Mouse (Mus musculus): ENCODE measurements at regions not wholly inside any gene's neighbourhood (a gene's known extent, or its start where the extent isn't known, plus 50 kb on each side); places are given as distances from the start of the nearest gene placed in this dataset.
"Not testable (repeated sequence)": the region's sequence is repeated elsewhere in the genome, so short reads cannot be mapped to it uniquely, and the experiment has no call there.

DNA sequence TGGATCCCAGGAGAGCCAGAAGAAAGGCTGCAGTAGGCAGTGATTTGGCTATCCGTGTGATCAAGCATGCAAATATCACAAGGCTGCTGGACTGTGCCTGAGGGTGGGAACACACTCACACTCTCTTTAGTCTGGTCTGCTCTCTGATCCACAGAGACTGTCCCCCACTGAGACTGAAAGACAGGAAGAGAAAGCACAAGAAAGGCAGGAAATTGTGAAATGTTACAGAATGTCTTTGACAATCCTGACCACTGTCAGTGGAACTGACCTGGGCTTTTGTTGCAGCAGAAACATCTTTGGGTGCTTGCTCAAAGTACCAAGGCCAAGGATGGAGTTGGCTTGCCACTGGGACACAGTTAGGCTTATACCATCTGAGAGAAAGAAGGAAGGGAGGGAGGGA is 52.3 kb upstream of the Gpd2 start:
- 3% methylated on average over 1 of the region's 1 CpGs for WGBS

DNA sequence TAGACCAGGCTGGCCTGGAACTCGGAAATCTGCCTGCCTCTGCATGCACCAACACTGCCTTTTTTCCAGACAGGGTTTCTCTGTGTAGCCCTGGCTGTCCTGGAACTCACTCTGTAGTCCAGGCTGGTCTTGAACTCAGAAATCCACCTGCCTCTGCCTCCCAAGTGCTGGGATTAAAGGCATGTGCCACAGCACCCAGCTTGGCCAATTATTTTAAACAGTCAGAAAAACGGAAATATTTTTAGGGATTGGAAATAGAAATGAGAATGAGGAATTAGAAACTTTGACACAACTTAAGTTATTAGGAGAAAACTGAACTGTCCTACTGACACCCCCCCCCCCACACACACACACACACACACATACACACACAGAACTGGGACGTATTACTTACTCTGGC is 54.3 kb upstream of the Gpd2 start:
- H3K9me3 ChIP-seq (ENCODE audit: low read length); H3K9ac ChIP-seq (replicated peaks; ENCODE audit: low read length); DNase-seq (ENCODE audit: low spot score); H3K4me1 ChIP-seq (ENCODE audit: insufficient read depth, low read length); ATAC-seq; H3K27me3 ChIP-seq (ENCODE audit: insufficient read depth, low read length); H3K4me2 ChIP-seq (ENCODE audit: low read depth, low read length); H3K4me3 ChIP-seq (ENCODE audit: low read length); H3K27ac ChIP-seq; H3K36me3 ChIP-seq (ENCODE audit: insufficient read depth, low read length): not testable (repeated sequence)
- 86% methylated on average over 3 of the region's 3 CpGs for WGBS

More for the DNA sequence above, 52.3 kb upstream of the Gpd2 start:
- no peak overlapping the region for H3K4me2 ChIP-seq (ENCODE audit: low read depth, low read length)
- no peak overlapping the region for H3K9ac ChIP-seq (replicated peaks; ENCODE audit: low read length)
- no peaks in the 10 kb centered on the region for H3K9me3 ChIP-seq (ENCODE audit: low read length)
- no peak overlapping the region for H3K27ac ChIP-seq
- no peak for TF ChIP-seq CTCF (IDR thresholded peaks at IDR 0.05; ENCODE audit: low read depth)
- no peaks in the 10 kb centered on the region for H3K4me1 ChIP-seq (ENCODE audit: insufficient read depth, low read length)
- no peak for ATAC-seq
- no peak for DNase-seq (ENCODE audit: low spot score)
- no peaks in the 10 kb centered on the region for H3K27me3 ChIP-seq (ENCODE audit: insufficient read depth, low read length)
- no peak overlapping the region for H3K4me3 ChIP-seq (ENCODE audit: low read length)
- H3K36me3 ChIP-seq (ENCODE audit: insufficient read depth, low read length), result no peaks in the 10 kb centered on the region

DNA sequence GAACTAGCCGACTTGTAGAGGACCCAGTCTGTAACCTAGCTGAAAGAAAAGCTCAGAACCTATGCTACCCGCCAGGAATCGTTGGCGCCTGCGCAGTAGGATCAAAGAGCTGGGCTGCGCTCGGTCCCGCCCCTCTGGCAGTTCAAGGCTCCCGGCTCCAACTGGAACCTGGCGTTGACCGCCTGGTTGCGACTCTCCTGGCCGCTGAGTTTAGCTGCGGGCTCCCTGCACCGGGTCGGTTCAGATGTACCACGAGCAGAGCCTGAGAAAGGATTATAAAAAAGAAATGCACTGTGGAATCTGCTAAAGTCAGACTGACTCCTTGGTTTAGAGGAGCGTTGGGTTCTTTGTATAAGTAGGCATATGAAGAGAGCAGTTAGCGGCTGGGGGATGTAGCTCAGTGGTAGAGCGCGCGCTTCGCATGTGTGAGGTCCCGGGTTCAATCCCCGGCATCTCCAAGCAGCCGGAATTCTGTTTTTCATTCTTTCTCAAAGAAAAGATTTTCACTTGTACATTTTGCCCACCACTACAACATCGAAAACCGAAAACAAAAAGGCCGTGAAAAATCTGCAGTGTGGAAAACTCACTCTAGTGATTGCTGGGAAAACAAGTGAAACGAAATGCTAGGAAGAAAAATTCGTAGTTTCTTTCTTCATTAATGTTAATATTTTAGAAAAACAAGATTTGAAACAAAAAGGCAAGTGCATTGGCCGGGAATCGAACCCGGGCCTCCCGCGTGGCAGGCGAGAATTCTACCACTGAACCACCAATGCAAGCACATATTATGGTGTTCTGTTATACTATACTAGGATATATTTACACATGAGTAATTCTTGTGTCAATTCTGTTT is 55.5 kb upstream of the Gpd2 start:
- WGBS, result under 1% methylated on average over 37 of the region's 37 CpGs
- ATAC-seq (peak; percentile 99), DNase-seq (ENCODE audit: low spot score) (peak; percentile 96)
- peak overlapping the region; percentile 82 for H3K4me3 ChIP-seq (ENCODE audit: low read length)
- H3K27ac ChIP-seq, result peak overlapping the region; percentile 92
- no peaks in the 10 kb centered on the region for H3K9me3 ChIP-seq (ENCODE audit: low read length)
- peak overlapping the region; percentile 56 for H3K4me2 ChIP-seq (ENCODE audit: low read depth, low read length)
- no peak for TF ChIP-seq CTCF (IDR thresholded peaks at IDR 0.05; ENCODE audit: low read depth)
- H3K4me1 ChIP-seq (ENCODE audit: insufficient read depth, low read length), result no peaks in the 10 kb centered on the region
- no peaks in the 10 kb centered on the region for H3K27me3 ChIP-seq (ENCODE audit: insufficient read depth, low read length)
- peak overlapping the region; percentile 67 for H3K9ac ChIP-seq (replicated peaks; ENCODE audit: low read length)
- no peaks in the 10 kb centered on the region for H3K36me3 ChIP-seq (ENCODE audit: insufficient read depth, low read length)

DNA sequence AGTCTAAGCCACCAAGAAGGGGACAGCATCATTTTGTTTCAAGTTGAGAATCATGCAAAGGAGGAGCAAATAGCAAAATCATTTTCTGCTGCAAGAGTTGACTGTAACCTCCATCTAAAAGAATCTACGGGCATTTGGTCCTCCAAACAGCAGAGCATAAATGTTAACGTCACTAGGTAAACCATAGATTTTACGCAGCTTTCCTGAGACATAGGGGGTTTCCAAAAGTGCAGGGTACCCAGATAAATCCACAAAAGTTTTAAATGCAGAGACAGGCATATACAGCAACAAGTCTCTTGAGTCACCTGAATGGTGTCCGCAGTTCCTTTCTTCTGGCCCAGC is 56.1 kb upstream of the Gpd2 start:
- Histone ChIP-seq H3K4me2 (ENCODE audit: low read depth, low read length) (peak overlapping the region; percentile 56), H3K27me3 (ENCODE audit: insufficient read depth, low read length) (no peaks in the 10 kb centered on the region), H3K27ac (peak overlapping the region; percentile 92; the same call in 1 of the 2 replicates), H3K4me1 (ENCODE audit: insufficient read depth, low read length) (no peaks in the 10 kb centered on the region), H3K4me3 (ENCODE audit: low read length) (peak overlapping the region; percentile 82), H3K9me3 (ENCODE audit: low read length) (no peaks in the 10 kb centered on the region), H3K9ac (replicated peaks; ENCODE audit: low read length) (peak overlapping the region; percentile 67), H3K36me3 (ENCODE audit: insufficient read depth, low read length) (no peaks in the 10 kb centered on the region)
- DNase-seq (ENCODE audit: low spot score) (no peak), ATAC-seq (no peak; the same call in 1 of the 2 replicates)
- TF ChIP-seq CTCF (IDR thresholded peaks at IDR 0.05; ENCODE audit: low read depth), result no peak
- 9% methylated on average over 4 of the region's 4 CpGs for WGBS

DNA sequence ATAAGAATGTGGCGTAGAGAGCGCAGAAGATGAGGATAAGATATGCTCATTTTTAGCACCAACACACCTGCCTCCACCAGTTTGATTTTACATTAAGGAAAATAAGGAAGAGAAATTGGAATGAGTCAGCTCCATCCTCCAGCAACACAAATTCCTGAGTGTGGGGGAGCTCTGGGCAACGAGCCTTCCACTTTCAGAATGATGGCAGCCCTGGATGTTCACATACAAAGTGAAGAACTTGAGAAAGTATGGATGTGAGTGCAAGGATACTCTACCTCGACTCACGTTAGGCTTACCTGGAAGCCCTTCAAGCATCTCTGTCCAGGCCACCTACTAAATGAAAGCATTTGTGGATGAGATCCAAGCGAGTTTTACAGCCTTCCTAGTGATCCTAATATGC is 54.3 kb upstream of the Nr4a2 start:
- no peaks in the 10 kb centered on the region for H3K27me3 ChIP-seq (ENCODE audit: insufficient read depth, low read length)
- 84% methylated on average over 6 of the region's 6 CpGs for WGBS
- DNase-seq (ENCODE audit: low spot score), result no peak
- no peak overlapping the region for H3K9ac ChIP-seq (replicated peaks; ENCODE audit: low read length)
- H3K27ac ChIP-seq, result no peak overlapping the region
- H3K4me3 ChIP-seq (ENCODE audit: low read length), result no peak overlapping the region
- no peak for TF ChIP-seq CTCF (IDR thresholded peaks at IDR 0.05; ENCODE audit: low read depth)
- H3K36me3 ChIP-seq (ENCODE audit: insufficient read depth, low read length), result no peaks in the 10 kb centered on the region
- no peaks in the 10 kb centered on the region for H3K4me1 ChIP-seq (ENCODE audit: insufficient read depth, low read length)
- no peak for ATAC-seq
- H3K4me2 ChIP-seq (ENCODE audit: low read depth, low read length), result no peak overlapping the region
- no peaks in the 10 kb centered on the region for H3K9me3 ChIP-seq (ENCODE audit: low read length)

DNA sequence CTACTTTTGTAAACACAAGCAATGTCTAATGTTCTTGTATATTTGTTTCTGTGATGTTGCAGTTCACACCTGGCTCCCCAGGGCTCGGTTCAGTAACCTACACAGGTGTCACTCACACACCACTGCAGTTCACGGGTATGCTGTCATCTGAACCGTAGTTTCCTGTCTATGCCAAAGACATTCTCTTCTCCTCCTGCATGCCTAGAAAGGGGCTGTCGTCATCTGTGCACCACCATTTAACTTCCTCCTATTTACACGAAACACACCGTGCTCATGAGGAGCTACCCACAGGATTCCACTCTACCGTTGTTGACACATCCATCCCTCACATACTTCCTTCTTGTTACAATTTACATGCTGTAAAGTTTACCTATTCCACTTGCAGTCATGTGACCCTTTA is 52.7 kb upstream of the Nr4a2 start:
- H3K36me3 ChIP-seq (ENCODE audit: insufficient read depth, low read length), result no peaks in the 10 kb centered on the region
- DNase-seq (ENCODE audit: low spot score), result no peak
- no peak for ATAC-seq
- H3K27ac ChIP-seq, result no peak overlapping the region
- no peaks in the 10 kb centered on the region for H3K9me3 ChIP-seq (ENCODE audit: low read length)
- no peaks in the 10 kb centered on the region for H3K4me1 ChIP-seq (ENCODE audit: insufficient read depth, low read length)
- no peak for TF ChIP-seq CTCF (IDR thresholded peaks at IDR 0.05; ENCODE audit: low read depth)
- WGBS, result 88% methylated on average over 7 of the region's 7 CpGs
- H3K4me3 ChIP-seq (ENCODE audit: low read length), result no peak overlapping the region
- H3K4me2 ChIP-seq (ENCODE audit: low read depth, low read length), result no peak overlapping the region
- H3K9ac ChIP-seq (replicated peaks; ENCODE audit: low read length), result no peak overlapping the region
- H3K27me3 ChIP-seq (ENCODE audit: insufficient read depth, low read length), result no peaks in the 10 kb centered on the region

DNA sequence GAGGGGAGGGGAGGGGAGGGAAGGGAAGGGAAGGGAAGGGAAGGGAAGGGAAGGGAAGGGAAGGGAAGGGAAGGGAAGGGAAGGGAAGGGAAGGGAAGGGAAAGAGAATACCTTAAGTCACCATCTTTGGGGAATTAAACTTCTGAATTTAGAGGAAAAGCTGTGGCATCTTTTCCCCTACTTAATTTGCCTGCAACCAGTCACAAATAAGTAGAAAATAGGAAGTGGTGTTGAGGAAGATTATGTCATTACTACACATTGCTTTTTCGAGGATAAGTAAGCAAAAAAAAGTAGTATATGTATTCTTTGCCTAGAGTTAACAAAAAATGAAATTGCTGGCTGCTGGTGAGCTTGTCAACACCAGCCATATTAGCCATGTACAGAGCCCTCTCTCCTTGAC is 51.4 kb upstream of the Nr4a2 start:
- H3K4me3 ChIP-seq (ENCODE audit: low read length), result no peak overlapping the region
- H3K36me3 ChIP-seq (ENCODE audit: insufficient read depth, low read length), result no peaks in the 10 kb centered on the region
- 84% methylated on average over 1 of the region's 1 CpGs for WGBS
- ATAC-seq, result no peak
- H3K9me3 ChIP-seq (ENCODE audit: low read length), result no peaks in the 10 kb centered on the region
- no peaks in the 10 kb centered on the region for H3K27me3 ChIP-seq (ENCODE audit: insufficient read depth, low read length)
- no peaks in the 10 kb centered on the region for H3K4me1 ChIP-seq (ENCODE audit: insufficient read depth, low read length)
- H3K27ac ChIP-seq, result no peak overlapping the region
- H3K9ac ChIP-seq (replicated peaks; ENCODE audit: low read length), result no peak overlapping the region
- H3K4me2 ChIP-seq (ENCODE audit: low read depth, low read length), result no peak overlapping the region
- no peak for DNase-seq (ENCODE audit: low spot score)
- TF ChIP-seq CTCF (IDR thresholded peaks at IDR 0.05; ENCODE audit: low read depth), result no peak
